Mouse (Mus musculus) forebrain, embryonic 16.5 days (tissue): ENCODE results near the gene Rnaset2b. TPM values are rescaled to one million over a fixed set of nuclear protein-coding genes. Genes with fewer than 3 reads are reported as not detected.
"Not testable (repeated sequence)": the region's sequence is repeated elsewhere in the genome, so short reads cannot be mapped to it uniquely, and the experiment has no call there.

ENCODE experiments used
- ATAC-seq: fragments of 200-750 bp; cut with Nextera tagmentation; 2 replicates; pipeline ENCODE4 v1.8.0; 2017; ENCODE audit warnings: mild to moderate bottlenecking, moderate library complexity
- H3K27ac ChIP-seq: fragments of 300-500 bp; sonication (generic); 2 replicates; pipeline ENCODE4 v1.5.1; 2014; ENCODE audit warnings: low read length, control low read depth
- H3K27me3 ChIP-seq: fragments of 300-500 bp; sonication (generic); replicated peaks from 2 replicates; pipeline ENCODE4 v1.6.1; 2014; ENCODE audit warnings: low read length; ENCODE audit not compliant: control insufficient read depth, insufficient read depth
- H3K36me3 ChIP-seq: fragments of 300-500 bp; sonication (generic); 2 replicates; pipeline ENCODE4 v1.6.1; 2014; ENCODE audit not compliant: control insufficient read depth, insufficient read depth
- H3K4me1 ChIP-seq: fragments of 300-500 bp; sonication (generic); replicated peaks from 2 replicates; pipeline ENCODE4 v1.6.1; 2014; ENCODE audit warnings: low read length; ENCODE audit not compliant: control insufficient read depth, insufficient read depth
- H3K4me2 ChIP-seq: fragments of 300-500 bp; sonication (generic); 2 replicates; pipeline ENCODE4 v1.6.1; 2014; ENCODE audit warnings: mild to moderate bottlenecking, low read length, control low read depth
- H3K4me3 ChIP-seq: fragments of 300-500 bp; sonication (generic); replicated peaks from 2 replicates; pipeline ENCODE4 v1.5.1; 2014; ENCODE audit warnings: mild to moderate bottlenecking, low read length, control low read depth
- H3K9ac ChIP-seq: fragments of 300-500 bp; sonication (generic); replicated peaks from 2 replicates; pipeline ENCODE4 v1.6.1; 2014; ENCODE audit warnings: low read depth, low read length, control low read depth
- H3K9me3 ChIP-seq: fragments of 300-500 bp; sonication (generic); 2 replicates; pipeline ENCODE4 v1.6.1; 2016; ENCODE audit warnings: low read length; ENCODE audit not compliant: control insufficient read depth
- whole genome bisulfite sequencing: fragments of 180-500 bp; shearing (Covaris S2); extraction: QIAGEN DNeasy Blood & Tissue Kit; methylation state at CpG from one replicate; pipeline ENCODE4 v1.1.7; 2014; 5-methylcytosine and 5-hydroxymethylcytosine counted together
- polyA plus RNA-seq: library from polyadenylated mRNA; unstranded; fragments of >200 nt; fragmentation: Nextera tagmentation; extraction: Ambion mirVana; gene quantifications from 2 replicates; pipeline ENCODE4 v1.2.1, GENCODE M21; 2015

Gene Rnaset2b
- polyA plus RNA-seq, 1 experiment from 2014 or later: 87.9 TPM

DNA sequence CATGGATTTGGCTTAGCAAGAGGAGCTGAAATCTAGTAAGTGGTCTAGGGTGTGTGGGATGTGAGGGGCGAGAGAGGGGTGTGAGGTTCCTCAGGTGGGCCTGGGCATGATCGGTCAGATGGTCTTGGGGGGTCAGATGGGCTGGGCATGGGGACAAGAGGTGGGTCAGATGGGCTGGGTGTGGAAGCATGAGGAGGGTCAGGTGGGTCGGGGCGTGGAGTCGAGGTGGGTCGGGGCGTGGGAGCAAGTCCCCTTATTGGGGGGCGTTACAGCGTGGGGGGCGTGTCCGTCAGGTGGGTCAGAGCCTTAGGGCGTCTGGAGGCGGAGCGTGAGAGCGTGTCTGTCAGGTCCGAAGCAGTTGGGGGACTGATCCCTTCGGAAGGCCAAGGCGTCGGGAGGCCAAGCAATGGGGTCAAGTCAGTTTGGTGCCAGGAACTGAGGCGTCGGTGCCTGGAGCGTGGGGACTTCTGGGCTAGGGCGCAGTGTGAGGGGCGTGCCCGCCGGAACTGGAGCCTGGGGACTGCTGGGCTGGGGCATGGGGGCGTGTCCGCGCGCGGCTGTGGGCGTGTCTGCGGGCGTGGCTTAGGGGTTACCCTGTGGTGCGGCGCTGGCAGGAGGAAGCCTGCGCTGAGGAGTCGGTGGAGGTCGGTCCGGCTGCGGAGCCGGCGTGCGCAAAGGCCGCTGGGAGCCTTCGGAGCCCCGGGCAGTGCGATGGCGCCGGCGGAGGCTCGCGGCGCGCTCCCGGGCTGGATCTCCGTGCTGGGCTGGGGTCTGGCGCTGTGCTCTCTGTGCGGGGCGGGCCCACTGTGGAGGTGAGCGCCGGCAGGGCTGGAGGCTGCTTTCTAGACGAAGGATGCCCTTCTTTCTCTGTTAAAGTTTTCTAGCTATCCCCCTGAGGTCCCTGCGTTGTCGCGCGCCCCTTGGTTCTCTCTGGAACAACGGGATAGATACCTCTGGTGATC, 8.1 kb downstream of the Rnaset2b start, which contains the start of gene Gm49721:
Gm49721 (plus strand) TSS at position 618 of the 962 bp plus-strand sequence.
- Histone ChIP-seq H3K4me3 (peak within 1 kb of the TSS; percentile 52), H3K4me2 (peak within 1 kb of the TSS; percentile 56), H3K9ac (peak within 1 kb of the TSS; percentile 63)
- ATAC-seq: peak; percentile 98
- not testable (repeated sequence) for H3K27ac ChIP-seq, H3K27me3 ChIP-seq, H3K36me3 ChIP-seq, H3K4me1 ChIP-seq, H3K9me3 ChIP-seq
- WGBS: 0% methylated on average over 32 of the region's 68 CpGs

DNA sequence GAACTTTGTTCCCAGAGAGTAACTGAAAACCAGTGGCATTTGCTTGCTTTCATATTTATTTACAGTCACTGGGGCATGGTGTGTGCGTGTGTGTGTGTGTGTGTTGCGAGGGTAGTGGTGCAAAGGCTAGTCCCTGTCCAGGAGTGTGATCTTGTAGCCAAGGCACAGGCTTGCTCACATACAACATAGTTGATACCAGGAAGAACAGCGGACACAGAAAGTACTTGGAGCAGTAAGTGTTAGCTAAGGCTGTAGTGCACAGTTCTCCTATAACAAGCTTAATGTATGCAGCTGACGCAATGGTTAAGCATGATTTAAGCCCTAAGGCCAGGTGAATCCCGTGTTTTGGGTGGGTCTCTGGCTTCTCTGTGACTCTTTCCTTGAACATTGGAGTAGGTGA, 8.9 kb downstream of the Rnaset2b start:
- Histone ChIP-seq H3K4me2 (peak overlapping the region; percentile 56), H3K4me3 (peak overlapping the region; percentile 52)
- not testable (repeated sequence) for H3K36me3 ChIP-seq, H3K27ac ChIP-seq, H3K9ac ChIP-seq, ATAC-seq, H3K4me1 ChIP-seq, H3K27me3 ChIP-seq, H3K9me3 ChIP-seq
- WGBS: 14% methylated on average over 4 of the region's 5 CpGs

GRCm38 (mm10) chr17:6980144-6980543, 9.7 kb downstream of the Rnaset2b start:
- H3K9me3 ChIP-seq, H3K27ac ChIP-seq, H3K4me2 ChIP-seq, ATAC-seq, H3K4me1 ChIP-seq, H3K9ac ChIP-seq, H3K4me3 ChIP-seq, H3K36me3 ChIP-seq, H3K27me3 ChIP-seq: not testable (repeated sequence)
- 97% methylated on average over 5 of the region's 8 CpGs for WGBS

DNA sequence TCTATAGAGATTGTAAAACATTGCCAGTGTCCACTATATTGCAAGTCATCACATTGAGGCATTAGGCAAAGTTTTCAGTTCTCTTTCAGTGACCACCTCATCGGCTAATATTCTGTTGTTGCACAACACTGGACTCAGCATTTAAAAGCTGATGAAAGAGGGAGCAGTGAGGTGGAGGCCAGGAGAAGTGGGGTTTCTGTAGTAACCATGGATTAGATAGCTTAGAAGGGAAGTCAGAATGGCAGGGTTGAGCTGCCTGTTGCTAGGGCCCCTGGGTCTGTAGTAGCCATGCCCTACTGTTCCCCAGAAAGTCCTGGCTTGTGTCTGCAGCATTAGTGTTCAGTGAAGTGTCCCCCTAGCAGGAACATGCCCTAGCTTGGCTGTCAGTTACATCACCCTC, 15.7 kb downstream of the Rnaset2b start:
- not testable (repeated sequence) for H3K36me3 ChIP-seq, ATAC-seq, H3K27ac ChIP-seq, H3K27me3 ChIP-seq, H3K4me2 ChIP-seq, H3K9me3 ChIP-seq, H3K9ac ChIP-seq, H3K4me1 ChIP-seq, H3K4me3 ChIP-seq
- 89% methylated on average over 1 of the region's 1 CpGs for WGBS

DNA sequence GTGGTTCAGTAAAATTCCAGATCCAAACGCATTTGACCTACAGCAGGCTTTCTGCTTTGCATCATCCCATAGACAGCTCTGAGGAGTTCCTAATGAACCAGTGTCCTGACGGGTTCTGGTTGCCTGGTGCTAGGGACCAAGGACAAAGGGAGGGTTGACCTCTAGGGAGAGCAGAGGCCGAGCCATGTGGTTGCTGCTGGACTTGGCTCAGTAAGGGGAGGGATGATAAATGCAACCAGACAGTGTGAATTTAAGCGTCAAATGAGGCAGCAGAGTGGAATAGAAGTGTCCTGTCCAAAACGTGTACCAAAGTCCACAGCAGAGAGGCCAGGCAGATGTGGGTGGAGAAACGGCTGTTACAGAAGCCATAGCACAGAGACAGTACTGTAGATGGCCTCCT, 25.1 kb downstream of the Rnaset2b start:
- not testable (repeated sequence) for H3K4me1 ChIP-seq

DNA sequence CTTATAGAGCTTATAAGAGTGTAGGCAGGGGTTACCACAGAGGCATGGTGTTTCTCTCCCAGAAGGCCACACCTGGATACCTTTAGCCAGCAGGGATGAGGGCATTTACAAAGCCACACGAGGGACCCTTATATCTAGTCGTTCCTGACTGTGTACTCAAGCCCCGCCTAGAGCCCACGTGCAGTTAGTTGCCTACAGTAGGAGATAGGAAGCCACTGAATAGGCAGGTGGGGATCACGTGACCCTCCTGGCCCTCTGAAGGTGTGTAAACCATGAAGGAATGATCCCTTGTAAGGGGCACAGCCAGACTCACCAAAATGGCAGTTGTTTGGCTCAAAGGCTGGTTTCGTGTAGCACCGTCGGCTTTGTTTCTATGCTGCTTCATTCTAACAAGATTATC, 26.4 kb downstream of the Rnaset2b start:
- not testable (repeated sequence) for H3K9ac ChIP-seq, H3K27ac ChIP-seq, H3K36me3 ChIP-seq, H3K27me3 ChIP-seq, H3K4me2 ChIP-seq, H3K4me1 ChIP-seq, H3K9me3 ChIP-seq, H3K4me3 ChIP-seq, ATAC-seq
- 90% methylated on average over 8 of the region's 8 CpGs for WGBS

More for the DNA sequence above, 25.1 kb downstream of the Rnaset2b start:
- H3K9me3 ChIP-seq, H3K4me2 ChIP-seq, H3K27ac ChIP-seq, ATAC-seq, H3K4me3 ChIP-seq, H3K36me3 ChIP-seq, H3K27me3 ChIP-seq, H3K9ac ChIP-seq: not testable (repeated sequence)
- WGBS: no CpG with 5 or more reads among the region's 6 CpGs

- not testable (repeated sequence) for ATAC-seq, H3K4me3 ChIP-seq, H3K9ac ChIP-seq, H3K27me3 ChIP-seq, H3K36me3 ChIP-seq, H3K4me2 ChIP-seq, H3K9me3 ChIP-seq, H3K27ac ChIP-seq, H3K4me1 ChIP-seq
- WGBS: no CpG with 5 or more reads among the region's 7 CpGs
These were observed 27.5 kb downstream of the Rnaset2b start for GRCm38 (mm10) chr17:6997778-6998490.

DNA sequence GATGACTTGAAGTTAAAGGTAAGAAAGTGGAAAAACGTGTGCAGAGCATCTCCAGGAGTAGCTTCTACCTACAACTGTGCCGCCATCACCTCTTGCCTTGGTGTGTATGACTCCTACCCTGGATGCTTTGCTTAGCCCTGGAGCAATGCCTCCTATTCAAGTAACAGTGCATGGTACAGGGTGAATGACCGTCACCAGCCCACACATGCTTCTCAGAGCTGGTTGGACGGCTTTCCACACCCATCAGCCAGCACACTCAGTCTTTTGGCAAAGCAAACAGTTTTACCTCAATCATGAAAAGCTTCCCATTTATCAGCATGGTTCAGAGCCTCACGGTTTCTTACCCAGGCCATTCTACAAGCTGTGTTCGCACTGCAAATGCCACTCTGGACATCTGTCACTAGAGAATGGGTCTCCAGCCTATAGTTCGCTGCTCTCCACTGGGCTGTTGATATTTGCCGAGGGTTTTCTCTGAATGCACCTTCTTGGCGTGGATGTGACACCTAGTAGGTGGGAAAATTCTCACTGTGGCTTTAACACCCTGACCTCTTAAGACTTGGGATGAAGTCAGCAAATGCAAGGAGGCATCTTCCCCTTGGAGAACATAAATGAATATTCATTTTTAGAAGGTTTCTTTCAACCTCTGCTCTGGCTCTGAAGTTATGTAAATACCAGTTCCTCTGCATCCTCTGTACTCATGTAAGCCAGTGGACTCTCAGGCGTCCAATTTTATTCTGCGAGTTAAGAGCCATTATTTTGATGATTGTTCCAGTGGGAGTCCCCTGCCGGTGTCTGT, 31.6 kb downstream of the Rnaset2b start:
- not testable (repeated sequence) for H3K4me1 ChIP-seq, H3K4me3 ChIP-seq, H3K9ac ChIP-seq, H3K9me3 ChIP-seq, H3K36me3 ChIP-seq, H3K4me2 ChIP-seq, H3K27me3 ChIP-seq, H3K27ac ChIP-seq, ATAC-seq
- 85% methylated on average over 8 of the region's 12 CpGs for WGBS

- ATAC-seq, H3K27me3 ChIP-seq, H3K27ac ChIP-seq, H3K4me2 ChIP-seq, H3K4me3 ChIP-seq, H3K36me3 ChIP-seq, H3K4me1 ChIP-seq, H3K9me3 ChIP-seq, H3K9ac ChIP-seq: not testable (repeated sequence)
- WGBS: no CpG with 5 or more reads among the region's 3 CpGs
These were observed 33.0 kb downstream of the Rnaset2b start for GRCm38 (mm10) chr17:7003392-7003791.
